14 mouse cellular contexts compared by ENCODE assay signal in genomic region chr6:140599337-140599736, GRCm38 (mm10).
"Had no signal": no experiment of that assay in that cellular context is flagged by ENCODE, and none has a peak within 500 bp of the region (broad histone marks: within the 10 kb centered on the region; RNA-seq: fewer than 3 reads in every experiment).

No protein-coding gene starts in this region.

- H3K36me3 ChIP-seq: midbrain, embryonic 15.5 days had no signal

- H3K27ac ChIP-seq: limb, embryonic 13.5 days; liver, embryonic 14.5 days; midbrain, embryonic 15.5 days; neural tube, embryonic 15.5 days had no signal

- DNase-seq: kidney, adult 11 months; kidney, adult 9 months; kidney, postnatal 14 days; left cerebral cortex, postnatal 4 days; lung, adult 18-20 months; lung, postnatal 36 days; right cerebral cortex, adult 18-20 months; right cerebral cortex, postnatal 25 days; thymus, postnatal 4 days had no signal

- H3K9me3 ChIP-seq: limb, embryonic 13.5 days; megakaryocyte, embryonic 14.5 days; midbrain, embryonic 15.5 days; neural tube, embryonic 15.5 days had no signal

- H3K9ac ChIP-seq: limb, embryonic 13.5 days; liver, embryonic 14.5 days; midbrain, embryonic 15.5 days; neural tube, embryonic 15.5 days had no signal

- ATAC-seq: midbrain, embryonic 15.5 days had no signal

- H3K27me3 ChIP-seq: limb, embryonic 13.5 days; midbrain, embryonic 15.5 days; neural tube, embryonic 15.5 days had no signal

- H3K4me3 ChIP-seq: limb, embryonic 13.5 days; megakaryocyte, embryonic 14.5 days; midbrain, embryonic 15.5 days; neural tube, embryonic 15.5 days had no signal

- H3K4me2 ChIP-seq: limb, embryonic 13.5 days; midbrain, embryonic 15.5 days; neural tube, embryonic 15.5 days had no signal

- H3K4me1 ChIP-seq: megakaryocyte, embryonic 14.5 days had no signal
